Mouse (Mus musculus): ENCODE measurements at regions not wholly inside any gene's neighbourhood (a gene's known extent, or its start where the extent isn't known, plus 50 kb on each side); places are given as distances from the start of the nearest gene placed in this dataset.

DNA sequence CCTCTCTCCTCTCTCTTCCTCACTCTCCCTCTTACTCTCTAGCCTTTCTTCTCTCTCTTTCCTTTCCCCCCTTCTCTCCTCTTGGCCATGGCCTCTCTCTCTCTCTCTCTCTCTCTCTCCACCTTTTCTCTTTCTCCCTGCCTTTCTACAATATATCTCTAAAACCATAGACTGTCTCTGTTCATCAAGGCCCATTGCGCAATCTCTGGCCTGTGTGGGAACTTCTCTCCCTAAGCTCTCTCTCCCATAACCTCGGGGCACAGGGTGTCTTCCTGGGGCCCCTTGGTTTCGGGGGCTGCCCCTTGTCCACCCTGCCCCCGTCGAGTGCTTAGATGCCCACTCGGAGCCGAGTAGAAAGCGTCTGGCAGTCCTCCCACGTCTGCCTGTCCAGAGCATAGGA lies 103.5 kb upstream of the Slc1a4 start:
- TF ChIP-seq CTCF (IDR thresholded peaks at IDR 0.05; ENCODE audit: low read depth) (no peak), EP300 (IDR thresholded peaks at IDR 0.05; ENCODE audit: low read depth) (no peak)
